In the genomic region with DNA sequence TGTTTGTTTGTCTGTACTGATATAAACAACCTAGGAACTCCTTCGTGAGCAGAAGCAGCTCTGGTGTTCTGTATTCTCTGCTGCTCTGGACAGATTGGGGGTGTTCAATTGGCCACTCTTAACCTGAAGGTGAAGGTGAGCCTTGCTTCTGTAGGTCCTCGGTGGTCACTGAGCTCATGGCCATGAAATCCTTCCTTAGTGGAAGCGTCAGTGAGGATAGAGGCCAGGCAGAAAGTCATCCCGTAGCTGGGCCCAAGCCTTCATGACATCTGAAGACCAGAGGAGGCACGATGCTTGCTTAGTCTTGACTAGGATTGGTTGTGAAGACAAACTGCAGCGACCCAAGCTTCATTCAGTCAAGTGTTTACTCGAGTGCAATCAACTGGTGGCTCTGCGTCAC, we compare ENCODE assay signal across 31 mouse cellular contexts. TPM values are rescaled to one million over a fixed set of nuclear protein-coding genes. Genes with fewer than 3 reads are reported as not detected.
"Had no signal": no experiment of that assay in that cellular context is flagged by ENCODE, and none has a peak within 500 bp of the region (broad histone marks: within the 10 kb centered on the region; RNA-seq: fewer than 3 reads in every experiment).

No protein-coding gene starts in this region.

- DNase-seq: left cerebral cortex, postnatal 4 days; liver; liver, embryonic 13.5 days; liver, postnatal 0 days; lung, adult 18-20 months; lung, adult 2 months; lung, postnatal 10 days; lung, postnatal 14 days; lung, postnatal 36 days; lung, postnatal 4 days; midbrain, embryonic 14.5 days had no signal

- H3K27ac ChIP-seq: left cerebral cortex, adult 2 months; limb, embryonic 10.5 days; limb, embryonic 12.5 days; limb, embryonic 13.5 days; limb, embryonic 15.5 days; liver, embryonic 12.5 days; liver, embryonic 13.5 days; liver, embryonic 14.5 days; liver, embryonic 15.5 days; lung, embryonic 15.5 days; macrophage; midbrain, embryonic 12.5 days; midbrain, embryonic 13.5 days; midbrain, embryonic 15.5 days; neural tube, embryonic 12.5 days had no signal

- H3K4me2 ChIP-seq: limb, embryonic 12.5 days; limb, embryonic 13.5 days; limb, embryonic 15.5 days; liver, embryonic 11.5 days; liver, embryonic 12.5 days; liver, embryonic 13.5 days; liver, embryonic 15.5 days; lung, embryonic 14.5 days; lung, embryonic 15.5 days; midbrain, embryonic 12.5 days; midbrain, embryonic 13.5 days; midbrain, embryonic 15.5 days; neural tube, embryonic 12.5 days had no signal

- H3K4me3 ChIP-seq: left cerebral cortex, adult 2 months; limb, embryonic 10.5 days; limb, embryonic 12.5 days; limb, embryonic 13.5 days; limb, embryonic 15.5 days; liver, embryonic 12.5 days; liver, embryonic 13.5 days; liver, embryonic 15.5 days; lung, embryonic 15.5 days; megakaryocyte, embryonic 14.5 days; midbrain, embryonic 12.5 days; midbrain, embryonic 13.5 days; midbrain, embryonic 15.5 days; myocyte; neural tube, embryonic 12.5 days had no signal

- H3K27me3 ChIP-seq: limb, embryonic 12.5 days; limb, embryonic 13.5 days; limb, embryonic 15.5 days; liver, embryonic 12.5 days; liver, embryonic 13.5 days; liver, embryonic 15.5 days; lung, embryonic 15.5 days; megakaryocyte, embryonic 14.5 days; midbrain, embryonic 12.5 days; midbrain, embryonic 13.5 days; midbrain, embryonic 15.5 days; neural tube, embryonic 12.5 days had no signal

- H3K36me3 ChIP-seq: limb, embryonic 10.5 days; limb, embryonic 12.5 days; limb, embryonic 13.5 days; limb, embryonic 15.5 days; liver, embryonic 12.5 days; liver, embryonic 13.5 days; liver, embryonic 15.5 days; lung, embryonic 15.5 days; midbrain, embryonic 12.5 days; midbrain, embryonic 13.5 days; midbrain, embryonic 15.5 days; neural tube, embryonic 12.5 days had no signal

- H3K9me3 ChIP-seq: limb, embryonic 10.5 days; limb, embryonic 12.5 days; limb, embryonic 13.5 days; limb, embryonic 15.5 days; liver, embryonic 12.5 days; liver, embryonic 13.5 days; liver, embryonic 15.5 days; lung, embryonic 15.5 days; megakaryocyte, embryonic 14.5 days; midbrain, embryonic 12.5 days; midbrain, embryonic 13.5 days; midbrain, embryonic 15.5 days; neural tube, embryonic 12.5 days had no signal

- H3K4me1 ChIP-seq: liver, embryonic 12.5 days; liver, embryonic 15.5 days; megakaryocyte, embryonic 14.5 days; midbrain, embryonic 12.5 days; midbrain, embryonic 13.5 days; midbrain, embryonic 15.5 days; neural tube, embryonic 12.5 days had no signal

- ATAC-seq: liver, embryonic 12.5 days; liver, postnatal 0 days; lung, postnatal 0 days; midbrain, embryonic 13.5 days; midbrain, embryonic 15.5 days; midbrain, embryonic 16.5 days had no signal

- H3K9ac ChIP-seq: limb, embryonic 12.5 days; limb, embryonic 13.5 days; limb, embryonic 15.5 days; liver, embryonic 12.5 days; liver, embryonic 13.5 days; liver, embryonic 14.5 days; liver, embryonic 15.5 days; liver, postnatal 0 days; lung, embryonic 14.5 days; lung, embryonic 15.5 days; midbrain, embryonic 12.5 days; midbrain, embryonic 13.5 days; midbrain, embryonic 15.5 days; neural tube, embryonic 12.5 days had no signal

RNA-seq across cellular contexts. Expression of a gene that starts 35.9 kb away (rescaled TPM):
- polyA plus RNA-seq: lung, adult 2 months had no signal
